Mouse (Mus musculus) thymus, postnatal 4 days (tissue): ENCODE results near the gene Mrc1.

Experiments
- DNase-seq: peaks from one replicate; pipeline ENCODE4 v3.0.0; 2021

Gene Mrc1

DNA sequence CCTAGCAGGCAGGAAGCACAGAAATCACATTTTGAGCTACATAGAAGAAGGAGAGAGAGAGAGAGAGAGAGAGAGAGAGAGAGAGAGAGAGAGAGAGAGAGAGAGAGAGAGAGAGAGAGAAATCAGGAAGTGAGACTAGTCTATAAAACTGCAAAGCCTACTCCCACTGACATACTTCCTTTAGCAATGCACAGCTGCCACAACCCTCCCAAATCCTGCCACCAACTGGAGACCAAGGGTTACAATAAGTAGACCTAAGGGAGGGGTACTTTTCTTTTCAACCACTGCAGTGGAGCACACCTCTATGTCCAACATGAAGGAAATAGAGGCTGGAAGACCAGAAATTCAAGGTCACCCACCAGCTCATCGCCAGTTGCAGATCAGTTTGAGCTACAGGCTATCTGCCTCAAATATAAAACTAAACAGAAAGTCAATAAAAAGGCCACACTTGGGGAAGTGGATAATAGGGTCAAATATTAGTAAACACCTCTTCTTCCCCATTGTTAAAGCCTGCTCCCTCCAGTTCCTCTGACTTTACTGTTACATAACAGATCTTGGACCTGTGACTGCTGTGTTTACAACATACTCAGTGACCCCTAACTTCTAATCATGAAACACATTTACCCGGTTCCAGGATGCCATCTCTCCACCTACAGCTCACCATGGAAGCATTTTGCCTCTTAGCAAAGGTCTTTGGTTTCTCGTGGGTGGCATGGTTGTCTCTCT, 20.8 kb downstream of the Mrc1 start:
- DNase-seq = peak; percentile 28

DNA sequence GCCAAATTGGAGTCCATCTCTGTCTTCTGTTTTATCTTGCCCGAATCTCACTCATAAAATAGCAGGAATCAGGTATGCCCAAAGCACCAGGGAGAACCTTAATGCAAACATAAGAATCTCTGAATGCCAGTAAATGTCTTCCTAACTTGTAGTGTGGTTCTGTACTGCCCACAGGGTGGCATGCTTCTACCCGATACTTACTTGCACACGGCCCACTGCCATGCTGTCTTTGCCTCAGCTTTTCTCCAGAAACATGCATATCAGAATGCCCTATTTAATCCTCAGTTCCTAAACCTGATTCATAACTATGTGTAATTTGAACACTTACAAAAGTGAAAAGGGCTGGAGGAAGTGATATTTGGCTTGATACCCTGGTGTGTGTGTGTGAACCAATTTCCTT, 22.7 kb downstream of the Mrc1 start:
- DNase-seq = no peak

DNA sequence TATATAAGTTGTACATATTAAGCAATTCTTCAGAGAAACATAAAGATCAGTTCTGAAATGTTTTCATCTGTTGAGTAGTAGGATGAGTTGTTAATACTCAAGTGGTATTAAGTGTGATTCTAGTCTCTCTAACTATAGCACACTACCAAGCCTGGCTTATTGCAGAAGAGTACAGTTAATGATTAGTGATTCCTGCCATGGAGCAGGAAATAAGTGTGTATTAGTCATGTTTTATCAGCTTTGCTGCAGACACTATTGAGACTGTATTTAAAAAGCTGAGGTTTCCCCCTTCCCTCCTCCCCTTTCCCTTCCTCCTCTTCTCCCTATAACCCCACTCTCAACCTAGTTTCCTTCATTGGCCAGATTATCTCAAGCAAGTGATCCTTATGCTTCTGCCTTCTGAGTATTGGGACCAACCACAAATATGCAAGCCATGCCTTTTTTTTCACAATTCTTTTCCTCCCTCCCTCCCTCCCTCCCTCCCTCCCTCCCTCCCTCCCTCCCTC, 29.2 kb downstream of the Mrc1 start:
- DNase-seq = no peak

DNA sequence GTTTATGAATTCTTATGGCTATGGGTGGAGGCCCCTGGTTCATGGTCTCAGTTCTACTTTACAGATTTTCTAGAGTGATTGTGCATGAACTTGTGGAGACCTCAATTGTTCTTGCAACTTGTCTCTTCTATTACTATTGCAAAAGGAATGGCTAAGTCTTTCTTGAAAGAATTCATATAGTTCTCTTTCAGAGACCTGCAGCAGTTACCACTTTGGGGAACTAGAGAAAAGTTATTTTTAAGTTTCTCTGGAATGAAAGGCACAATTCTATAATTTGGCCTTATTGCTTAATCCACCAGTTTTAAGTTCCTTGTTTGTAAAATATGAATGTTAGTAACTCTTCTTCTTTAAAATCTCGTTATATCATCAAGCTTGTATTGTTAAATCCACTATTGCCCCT, 32.9 kb downstream of the Mrc1 start:
- no peak for DNase-seq

DNA sequence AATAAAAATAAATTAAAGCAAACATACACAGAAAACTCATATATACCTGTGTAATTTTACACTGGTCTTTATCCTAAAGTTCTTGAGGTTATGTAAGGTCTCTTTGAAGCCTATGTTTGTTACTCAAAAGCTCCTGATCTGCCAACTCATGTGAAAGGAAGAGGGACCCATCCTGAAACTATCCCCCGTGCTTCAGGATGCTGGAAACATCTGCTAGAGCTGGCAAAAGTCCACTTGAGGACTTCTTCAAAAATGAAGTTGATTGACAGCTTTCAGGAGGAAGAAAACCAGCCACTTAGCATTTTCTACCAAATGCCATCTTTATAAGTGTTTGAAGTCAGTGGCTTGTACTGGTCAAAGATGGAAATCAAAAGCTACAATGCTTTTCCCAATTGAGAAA, 40.0 kb downstream of the Mrc1 start:
- DNase-seq = no peak

DNA sequence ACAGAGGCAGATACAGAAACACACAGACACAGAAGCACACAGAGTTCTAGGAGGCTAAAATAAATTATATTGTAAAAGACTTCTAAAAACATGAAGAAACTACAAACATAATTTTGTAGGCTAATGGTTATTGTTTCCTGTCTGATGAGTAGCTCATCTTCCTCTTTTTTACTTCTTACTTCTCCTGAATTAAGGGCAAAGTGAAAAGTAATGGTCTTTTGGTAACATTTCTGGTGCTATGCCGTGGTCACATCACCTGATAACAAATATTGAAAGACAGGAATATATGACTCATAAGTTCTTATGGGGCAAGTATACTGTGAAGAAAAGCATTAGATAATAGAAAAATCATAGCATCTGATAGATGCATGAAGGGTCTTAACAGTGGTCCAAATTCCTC, 42.9 kb downstream of the Mrc1 start:
- DNase-seq = no peak

DNA sequence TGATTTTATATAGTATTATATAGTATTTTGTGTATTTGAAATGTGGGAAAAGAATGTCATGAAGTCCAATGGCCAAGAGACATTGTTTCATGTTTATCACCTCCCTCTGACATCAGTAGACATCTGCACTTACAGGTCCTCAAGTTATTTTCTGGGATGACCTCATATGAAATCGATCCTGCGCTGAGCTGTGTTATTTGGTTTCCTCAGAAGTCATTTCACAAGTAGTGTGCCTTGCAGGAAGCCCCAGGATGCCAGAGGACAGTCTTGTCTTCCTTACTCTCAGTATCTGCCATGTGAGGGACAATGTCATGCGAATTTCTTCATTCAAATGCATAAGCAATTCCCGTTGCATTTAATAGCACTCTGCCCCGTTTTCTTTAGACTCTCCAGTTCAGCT, 46.6 kb downstream of the Mrc1 start:
- no peak for DNase-seq

DNA sequence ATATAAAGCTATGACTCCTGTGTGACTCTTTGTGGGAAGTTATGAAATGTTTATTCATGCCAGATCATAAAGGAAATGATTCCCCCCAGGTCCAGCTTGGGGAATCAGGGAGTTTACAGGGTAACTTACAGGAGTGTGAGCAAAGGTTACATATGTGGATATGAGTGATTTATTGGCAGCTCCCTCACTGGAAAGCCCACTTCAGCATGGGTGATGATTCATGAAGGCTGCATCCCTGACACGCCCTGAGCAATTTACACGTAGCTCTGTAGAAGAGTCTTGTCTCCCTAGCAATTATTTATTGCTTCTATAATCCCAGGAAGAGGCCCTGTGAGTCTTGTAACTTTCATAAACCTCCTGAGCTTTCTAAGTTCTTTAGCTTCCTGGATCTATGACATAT, 50.1 kb downstream of the Mrc1 start:
- no peak for DNase-seq

DNA sequence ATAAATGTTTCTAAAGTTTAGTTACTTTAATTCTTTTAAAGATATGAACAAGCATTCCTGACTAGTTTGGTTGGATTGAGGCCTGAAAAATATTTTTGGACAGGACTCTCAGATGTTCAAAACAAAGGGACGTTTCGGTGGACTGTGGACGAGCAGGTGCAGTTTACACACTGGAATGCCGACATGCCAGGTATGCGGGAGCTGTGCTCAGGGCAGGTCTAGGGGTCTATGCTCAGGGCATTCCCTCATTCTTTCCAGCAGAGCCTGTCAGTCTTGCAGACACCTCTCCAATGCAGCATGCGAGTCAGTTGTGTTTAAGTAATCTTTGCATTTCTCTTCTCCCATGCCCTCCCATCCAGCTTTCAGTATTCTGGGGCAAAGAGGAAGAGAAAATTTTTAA, 50.6 kb downstream of the Mrc1 start:
- no peak for DNase-seq

DNA sequence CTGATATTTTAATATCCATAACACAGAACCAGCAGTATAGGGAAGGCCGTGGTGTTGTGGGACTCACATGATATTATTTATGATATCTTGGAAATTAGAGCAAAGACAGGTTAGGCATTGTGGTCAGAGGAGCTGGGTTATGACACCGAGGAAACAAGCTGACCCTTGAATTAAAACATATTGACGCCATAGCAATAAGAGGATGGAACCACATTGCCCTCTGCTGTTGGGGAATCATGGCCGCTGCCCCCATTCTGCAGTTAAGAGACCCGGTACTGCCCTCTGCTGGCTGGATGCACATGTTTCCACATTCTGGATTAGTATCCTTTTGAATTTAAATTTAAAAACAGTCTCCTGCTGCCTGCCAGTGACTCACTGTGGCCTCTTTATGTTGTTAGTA, 66.1 kb downstream of the Mrc1 start:
- DNase-seq = peak; percentile 96

DNA sequence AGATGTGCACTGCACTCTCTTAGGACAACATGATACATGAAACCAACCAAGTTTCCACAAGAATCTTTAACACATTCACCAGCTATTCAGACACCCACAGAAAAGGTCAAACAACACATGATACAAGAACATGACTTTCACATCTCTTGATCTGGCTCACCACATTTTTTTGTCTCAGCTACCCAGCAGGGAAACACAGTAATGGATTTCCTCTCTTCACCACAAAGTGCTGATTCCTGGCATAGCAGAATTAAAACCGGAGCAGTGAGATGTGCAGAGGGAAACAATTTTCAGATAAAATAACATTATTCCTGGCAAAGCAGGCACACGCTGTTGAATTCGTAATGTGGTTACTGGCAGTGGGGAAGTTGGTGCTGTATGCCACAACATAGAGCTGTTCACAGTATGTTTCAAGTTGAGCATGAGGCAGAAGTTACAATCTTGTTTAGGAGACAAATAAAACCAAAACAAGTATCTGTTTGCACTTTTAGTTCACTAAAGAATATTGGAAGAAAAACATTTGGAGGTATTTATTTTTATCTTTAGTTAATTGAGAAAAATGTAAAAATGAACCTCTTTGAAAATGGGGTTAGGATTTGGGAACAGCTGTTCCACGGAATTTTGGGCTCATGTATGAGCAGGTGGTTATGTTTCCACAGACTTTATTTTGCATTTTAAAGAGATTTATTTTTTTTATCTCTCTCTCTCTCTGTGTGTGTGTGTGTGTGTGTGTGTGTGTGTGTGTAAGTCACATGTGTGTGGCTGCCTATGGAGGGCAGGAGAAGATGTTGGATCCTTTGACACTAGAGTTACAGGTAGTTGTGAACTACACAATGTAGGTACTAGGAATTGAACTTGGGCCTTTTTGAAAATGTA, 83.6 kb downstream of the Mrc1 start:
- DNase-seq = no peak

DNA sequence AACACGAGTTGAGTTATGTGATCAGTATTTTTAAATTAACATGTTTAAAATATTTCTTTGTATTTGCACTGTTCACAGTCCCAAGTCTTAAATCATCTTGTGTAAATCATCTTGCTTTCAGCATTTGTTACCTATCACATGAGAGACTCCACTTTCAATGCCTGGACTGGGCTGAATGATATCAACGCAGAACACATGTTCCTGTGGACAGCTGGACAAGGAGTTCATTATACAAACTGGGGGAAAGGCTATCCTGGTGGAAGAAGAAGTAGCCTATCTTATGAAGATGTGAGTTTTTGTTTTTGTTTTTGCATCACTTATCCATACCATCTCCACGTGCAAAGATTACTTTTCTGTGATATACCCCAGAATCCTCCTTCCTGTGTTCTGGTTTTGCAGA, 85.9 kb downstream of the Mrc1 start:
- no peak for DNase-seq

DNA sequence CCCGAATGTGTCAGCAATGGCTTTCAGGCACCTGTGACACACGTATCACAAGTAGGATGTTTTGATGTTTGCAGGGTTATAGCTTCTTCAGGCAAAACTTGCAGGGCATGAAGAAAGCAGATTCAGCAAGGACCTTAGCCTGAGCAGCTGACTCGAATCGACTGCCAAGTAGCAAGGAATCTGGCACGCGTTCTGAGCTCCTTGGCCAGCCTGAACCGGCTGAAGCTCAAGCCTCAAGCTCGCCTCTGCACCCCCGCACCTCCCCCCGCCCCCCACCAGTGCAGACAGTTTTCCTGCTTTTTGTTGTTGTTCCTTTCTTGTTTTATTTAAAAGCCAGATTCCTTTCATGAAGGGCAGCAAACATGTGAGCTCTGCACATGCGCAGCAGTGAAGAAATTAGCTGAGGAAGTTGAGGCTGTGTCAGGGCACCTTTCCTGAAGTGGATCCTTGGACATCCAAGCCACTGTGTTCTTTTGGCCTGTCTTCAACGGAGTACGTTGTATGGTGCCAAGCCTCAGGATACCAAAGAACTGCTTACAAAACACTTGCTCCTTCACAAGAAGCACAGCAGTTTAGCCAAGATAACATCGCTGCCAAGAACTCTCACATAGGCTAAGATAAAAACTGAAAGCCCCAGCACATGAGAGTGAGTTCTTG, 112.6 kb downstream of the Mrc1 start:
- no peak for DNase-seq

DNA sequence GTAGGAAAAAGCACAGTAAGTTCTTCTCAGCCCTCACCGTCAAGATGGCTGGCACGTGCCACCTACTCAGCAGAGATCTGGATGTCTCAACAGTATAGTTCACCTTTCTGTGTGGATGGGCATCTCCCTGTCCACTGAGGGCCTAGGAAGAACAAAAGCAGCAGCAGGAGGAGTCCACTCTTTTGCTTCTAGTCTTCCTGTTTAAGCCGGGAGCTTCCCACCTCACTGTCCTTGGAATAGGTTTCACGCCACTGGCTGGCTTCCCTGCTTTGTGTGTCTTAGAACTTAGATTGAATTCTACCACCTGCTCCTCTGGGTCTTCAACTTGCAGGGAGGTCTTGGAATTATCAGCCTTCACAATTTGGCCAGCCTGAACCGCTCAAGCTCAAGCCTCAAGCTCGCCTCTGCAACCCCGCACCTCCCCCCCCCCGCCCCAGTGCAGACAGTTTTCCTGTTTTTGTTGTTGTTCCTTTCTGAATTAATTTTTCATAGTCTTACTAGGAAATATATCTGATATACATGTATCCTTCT, 113.2 kb downstream of the Mrc1 start:
- no peak for DNase-seq
